Mouse (Mus musculus): ENCODE data around the gene Pskh1. TPM values are rescaled to one million over a fixed set of nuclear protein-coding genes. Genes with fewer than 3 reads are reported as not detected.

The Pskh1 gene
- polyA plus RNA-seq, 1 experiment from 2014 or later = 10.5 TPM

- WGBS = 95% methylated on average over 3 of the region's 3 CpGs
- no peak overlapping the region for H3K27ac ChIP-seq (ENCODE audit: low read length)
- H3K4me3 ChIP-seq (replicated peaks; ENCODE audit: low read length) = no peak overlapping the region
- ATAC-seq = no peak
- no peak overlapping the region for H3K4me2 ChIP-seq (ENCODE audit: low read length)
- no peaks in the 10 kb centered on the region for H3K9me3 ChIP-seq (ENCODE audit: control insufficient read depth, low read length)
- peaks cover 4% of the 10 kb centered on the region for H3K4me1 ChIP-seq (replicated peaks; ENCODE audit: control insufficient read depth, insufficient read depth, low read length)
- H3K9ac ChIP-seq (replicated peaks; ENCODE audit: low read depth, low read length) = no peak overlapping the region
- H3K27me3 ChIP-seq (replicated peaks; ENCODE audit: control insufficient read depth, insufficient read depth, low read length) = no peaks in the 10 kb centered on the region
- no peaks in the 10 kb centered on the region; the same call in 1 of the 2 replicates for H3K36me3 ChIP-seq (ENCODE audit: control insufficient read depth, insufficient read depth)
Observed at GRCm38 (mm10) chr8:105931271-105931670, 31.0 kb downstream of the Pskh1 start.

- no peaks in the 10 kb centered on the region for H3K27me3 ChIP-seq (replicated peaks; ENCODE audit: control insufficient read depth, insufficient read depth, low read length)
- no peak overlapping the region for H3K4me2 ChIP-seq (ENCODE audit: low read length)
- peaks cover 8% of the 10 kb centered on the region for H3K4me1 ChIP-seq (replicated peaks; ENCODE audit: control insufficient read depth, insufficient read depth, low read length)
- H3K36me3 ChIP-seq (ENCODE audit: control insufficient read depth, insufficient read depth) = no peaks in the 10 kb centered on the region; the same call in 1 of the 2 replicates
- H3K9ac ChIP-seq (replicated peaks; ENCODE audit: low read depth, low read length) = no peak overlapping the region
- 91% methylated on average over 11 of the region's 11 CpGs for WGBS
- H3K9me3 ChIP-seq (ENCODE audit: control insufficient read depth, low read length) = no peaks in the 10 kb centered on the region
- no peak overlapping the region for H3K27ac ChIP-seq (ENCODE audit: low read length)
- no peak overlapping the region for H3K4me3 ChIP-seq (replicated peaks; ENCODE audit: low read length)
- no peak for ATAC-seq
Observed at GRCm38 (mm10) chr8:105932525-105932924, 32.3 kb downstream of the Pskh1 start.

GRCm38 (mm10) chr8:105933762-105934161 lies 33.5 kb downstream of the Pskh1 start, which contains the start of gene Ctrl:
Gene Ctrl (minus strand): TSS chr8:105933862.
- Histone ChIP-seq H3K4me3 (replicated peaks; ENCODE audit: low read length) (no peak within 1 kb of the TSS), H3K27ac (ENCODE audit: low read length) (no peak within 1 kb of the TSS), H3K27me3 (replicated peaks; ENCODE audit: control insufficient read depth, insufficient read depth, low read length) (no peaks in the 10 kb centered on the region), H3K4me1 (replicated peaks; ENCODE audit: control insufficient read depth, insufficient read depth, low read length) (peaks cover 16% of the 10 kb centered on the region), H3K9ac (replicated peaks; ENCODE audit: low read depth, low read length) (no peak within 1 kb of the TSS), H3K36me3 (ENCODE audit: control insufficient read depth, insufficient read depth) (no peaks in the 10 kb centered on the region; the same call in 1 of the 2 replicates), H3K4me2 (ENCODE audit: low read length) (no peak within 1 kb of the TSS), H3K9me3 (ENCODE audit: control insufficient read depth, low read length) (no peaks in the 10 kb centered on the region)
- ATAC-seq = no peak
- whole genome bisulfite sequencing = 92% methylated on average over 2 of the region's 2 CpGs

GRCm38 (mm10) chr8:105935105-105935504 lies 34.9 kb downstream of the Pskh1 start:
- no peak overlapping the region for H3K4me2 ChIP-seq (ENCODE audit: low read length)
- WGBS = 85% methylated on average over 6 of the region's 6 CpGs

GRCm38 (mm10) chr8:105935863-105936603 lies 35.8 kb downstream of the Pskh1 start:
- Histone ChIP-seq H3K27me3 (replicated peaks; ENCODE audit: control insufficient read depth, insufficient read depth, low read length) (no peaks in the 10 kb centered on the region), H3K9ac (replicated peaks; ENCODE audit: low read depth, low read length) (peak overlapping the region; percentile 91), H3K27ac (ENCODE audit: low read length) (no peak overlapping the region), H3K4me1 (replicated peaks; ENCODE audit: control insufficient read depth, insufficient read depth, low read length) (peaks cover 11% of the 10 kb centered on the region), H3K4me3 (replicated peaks; ENCODE audit: low read length) (peak overlapping the region; percentile 68), H3K9me3 (ENCODE audit: control insufficient read depth, low read length) (no peaks in the 10 kb centered on the region), H3K4me2 (ENCODE audit: low read length) (peak overlapping the region; percentile 99), H3K36me3 (ENCODE audit: control insufficient read depth, insufficient read depth) (no peaks in the 10 kb centered on the region)
- no peak for ATAC-seq
- WGBS = 30% methylated on average over 7 of the region's 7 CpGs

More at GRCm38 (mm10) chr8:105935105-105935504, 34.9 kb downstream of the Pskh1 start:
- no peak for ATAC-seq
- Histone ChIP-seq H3K36me3 (ENCODE audit: control insufficient read depth, insufficient read depth) (no peaks in the 10 kb centered on the region), H3K9me3 (ENCODE audit: control insufficient read depth, low read length) (no peaks in the 10 kb centered on the region), H3K27ac (ENCODE audit: low read length) (no peak overlapping the region), H3K4me3 (replicated peaks; ENCODE audit: low read length) (no peak overlapping the region), H3K9ac (replicated peaks; ENCODE audit: low read depth, low read length) (no peak overlapping the region), H3K4me1 (replicated peaks; ENCODE audit: control insufficient read depth, insufficient read depth, low read length) (peaks cover 16% of the 10 kb centered on the region), H3K27me3 (replicated peaks; ENCODE audit: control insufficient read depth, insufficient read depth, low read length) (no peaks in the 10 kb centered on the region)

- peak; percentile 85 for ATAC-seq
- Histone ChIP-seq H3K9ac (replicated peaks; ENCODE audit: low read depth, low read length) (peak overlapping the region; percentile 91), H3K4me1 (replicated peaks; ENCODE audit: control insufficient read depth, insufficient read depth, low read length) (peaks cover 11% of the 10 kb centered on the region), H3K4me3 (replicated peaks; ENCODE audit: low read length) (peak overlapping the region; percentile 68), H3K4me2 (ENCODE audit: low read length) (peak overlapping the region; percentile 99), H3K36me3 (ENCODE audit: control insufficient read depth, insufficient read depth) (no peaks in the 10 kb centered on the region), H3K27ac (ENCODE audit: low read length) (peak overlapping the region; percentile 82), H3K27me3 (replicated peaks; ENCODE audit: control insufficient read depth, insufficient read depth, low read length) (no peaks in the 10 kb centered on the region), H3K9me3 (ENCODE audit: control insufficient read depth, low read length) (no peaks in the 10 kb centered on the region)
- 0% methylated on average over 30 of the region's 30 CpGs for WGBS
Observed at GRCm38 (mm10) chr8:105936866-105937475, 36.7 kb downstream of the Pskh1 start.

- peak overlapping the region; percentile 68 for H3K4me3 ChIP-seq (replicated peaks; ENCODE audit: low read length)
- peaks cover 11% of the 10 kb centered on the region for H3K4me1 ChIP-seq (replicated peaks; ENCODE audit: control insufficient read depth, insufficient read depth, low read length)
- under 1% methylated on average over 33 of the region's 33 CpGs for WGBS
- no peaks in the 10 kb centered on the region for H3K36me3 ChIP-seq (ENCODE audit: control insufficient read depth, insufficient read depth)
- H3K27ac ChIP-seq (ENCODE audit: low read length) = peak overlapping the region; percentile 82
- H3K27me3 ChIP-seq (replicated peaks; ENCODE audit: control insufficient read depth, insufficient read depth, low read length) = no peaks in the 10 kb centered on the region
- peak overlapping the region; percentile 91 for H3K9ac ChIP-seq (replicated peaks; ENCODE audit: low read depth, low read length)
- ATAC-seq = peak; percentile 24; the same call in 1 of the 2 replicates
- no peaks in the 10 kb centered on the region for H3K9me3 ChIP-seq (ENCODE audit: control insufficient read depth, low read length)
- peak overlapping the region; percentile 99 for H3K4me2 ChIP-seq (ENCODE audit: low read length)
Observed at GRCm38 (mm10) chr8:105937496-105938305, 37.5 kb downstream of the Pskh1 start.

GRCm38 (mm10) chr8:105938306-105938669 lies 38.0 kb downstream of the Pskh1 start, which contains the start of gene Psmb10:
Gene Psmb10 (minus strand): TSS chr8:105938444.
- Histone ChIP-seq H3K27me3 (replicated peaks; ENCODE audit: control insufficient read depth, insufficient read depth, low read length) (no peaks in the 10 kb centered on the region), H3K4me3 (replicated peaks; ENCODE audit: low read length) (peak within 1 kb of the TSS; percentile 68), H3K36me3 (ENCODE audit: control insufficient read depth, insufficient read depth) (no peaks in the 10 kb centered on the region), H3K9me3 (ENCODE audit: control insufficient read depth, low read length) (no peaks in the 10 kb centered on the region), H3K4me1 (replicated peaks; ENCODE audit: control insufficient read depth, insufficient read depth, low read length) (peaks cover 11% of the 10 kb centered on the region), H3K27ac (ENCODE audit: low read length) (peak within 1 kb of the TSS; percentile 82), H3K4me2 (ENCODE audit: low read length) (peak within 1 kb of the TSS; percentile 99), H3K9ac (replicated peaks; ENCODE audit: low read depth, low read length) (peak within 1 kb of the TSS; percentile 91)
- no peak for ATAC-seq
- WGBS = 38% methylated on average over 4 of the region's 4 CpGs

- Histone ChIP-seq H3K27ac (ENCODE audit: low read length) (no peak overlapping the region), H3K9me3 (ENCODE audit: control insufficient read depth, low read length) (no peaks in the 10 kb centered on the region), H3K36me3 (ENCODE audit: control insufficient read depth, insufficient read depth) (no peaks in the 10 kb centered on the region), H3K4me3 (replicated peaks; ENCODE audit: low read length) (no peak overlapping the region), H3K4me2 (ENCODE audit: low read length) (no peak overlapping the region), H3K27me3 (replicated peaks; ENCODE audit: control insufficient read depth, insufficient read depth, low read length) (no peaks in the 10 kb centered on the region), H3K4me1 (replicated peaks; ENCODE audit: control insufficient read depth, insufficient read depth, low read length) (peaks cover 7% of the 10 kb centered on the region), H3K9ac (replicated peaks; ENCODE audit: low read depth, low read length) (no peak overlapping the region)
- ATAC-seq = no peak
- WGBS = 91% methylated on average over 11 of the region's 11 CpGs
Observed at GRCm38 (mm10) chr8:105942026-105942425, 41.8 kb downstream of the Pskh1 start.
